Mouse (Mus musculus): ENCODE data around the gene Glg1. TPM values are rescaled to one million over a fixed set of nuclear protein-coding genes. Genes with fewer than 3 reads are reported as not detected.
"Not testable (repeated sequence)": the region's sequence is repeated elsewhere in the genome, so short reads cannot be mapped to it uniquely, and the experiment has no call there.

The Glg1 gene
- polyA plus RNA-seq, 1 experiment from 2014 or later: 94.2 TPM

- not testable (repeated sequence) for H3K27me3 ChIP-seq; H3K4me1 ChIP-seq; ATAC-seq (ENCODE audit: low FRiP score, low read depth); H3K9ac ChIP-seq (replicated peaks); H3K27ac ChIP-seq (replicated peaks); H3K4me3 ChIP-seq; H3K9me3 ChIP-seq; H3K4me2 ChIP-seq (replicated peaks); H3K36me3 ChIP-seq
- 91% methylated on average over 1 of the region's 1 CpGs for WGBS
These were observed 12.2 kb downstream of the Glg1 start for GRCm38 (mm10) chr8:111246864-111247263.

GRCm38 (mm10) chr8:111246287-111246830 lies 12.7 kb downstream of the Glg1 start:
- H3K4me2 ChIP-seq (replicated peaks): no peak overlapping the region
- H3K4me1 ChIP-seq: no peaks in the 10 kb centered on the region
- no peak overlapping the region for H3K27ac ChIP-seq (replicated peaks)
- no peak overlapping the region for H3K4me3 ChIP-seq
- H3K36me3 ChIP-seq: no peaks in the 10 kb centered on the region
- no peak for ATAC-seq (ENCODE audit: low FRiP score, low read depth)
- H3K27me3 ChIP-seq: no peaks in the 10 kb centered on the region
- H3K9me3 ChIP-seq: no peaks in the 10 kb centered on the region
- 88% methylated on average over 4 of the region's 4 CpGs for WGBS
- no peak overlapping the region for H3K9ac ChIP-seq (replicated peaks)

- Histone ChIP-seq H3K27me3 (no peaks in the 10 kb centered on the region), H3K9ac (replicated peaks) (no peak overlapping the region), H3K36me3 (no peaks in the 10 kb centered on the region), H3K27ac (replicated peaks) (no peak overlapping the region), H3K9me3 (no peaks in the 10 kb centered on the region), H3K4me2 (replicated peaks) (no peak overlapping the region), H3K4me1 (no peaks in the 10 kb centered on the region), H3K4me3 (no peak overlapping the region)
- ATAC-seq (ENCODE audit: low FRiP score, low read depth): no peak
- 72% methylated on average over 3 of the region's 3 CpGs for WGBS
These were observed 21.7 kb downstream of the Glg1 start for GRCm38 (mm10) chr8:111237301-111237700.

- H3K27me3 ChIP-seq: no peaks in the 10 kb centered on the region
- no peak overlapping the region for H3K4me3 ChIP-seq
- ATAC-seq (ENCODE audit: low FRiP score, low read depth): no peak
- H3K9ac ChIP-seq (replicated peaks): no peak overlapping the region
- no peaks in the 10 kb centered on the region for H3K36me3 ChIP-seq
- WGBS: 99% methylated on average over 2 of the region's 2 CpGs
- no peaks in the 10 kb centered on the region for H3K4me1 ChIP-seq
- no peak overlapping the region for H3K4me2 ChIP-seq (replicated peaks)
- no peaks in the 10 kb centered on the region for H3K9me3 ChIP-seq
- no peak overlapping the region for H3K27ac ChIP-seq (replicated peaks)
These were observed 25.3 kb downstream of the Glg1 start for GRCm38 (mm10) chr8:111233730-111234129.

GRCm38 (mm10) chr8:111224153-111224552 lies 34.9 kb downstream of the Glg1 start:
- Histone ChIP-seq H3K9me3 (no peaks in the 10 kb centered on the region), H3K27ac (replicated peaks) (no peak overlapping the region), H3K4me2 (replicated peaks) (no peak overlapping the region), H3K27me3 (no peaks in the 10 kb centered on the region), H3K4me3 (no peak overlapping the region), H3K36me3 (no peaks in the 10 kb centered on the region), H3K9ac (replicated peaks) (no peak overlapping the region), H3K4me1 (peaks cover 5% of the 10 kb centered on the region; the same call in 1 of the 2 replicates)
- ATAC-seq (ENCODE audit: low FRiP score, low read depth): no peak
- 86% methylated on average over 5 of the region's 5 CpGs for WGBS

GRCm38 (mm10) chr8:111218107-111218506 lies 40.9 kb downstream of the Glg1 start:
- Histone ChIP-seq H3K4me3 (no peak overlapping the region), H3K4me1 (no peaks in the 10 kb centered on the region), H3K9me3 (no peaks in the 10 kb centered on the region), H3K4me2 (replicated peaks) (no peak overlapping the region), H3K9ac (replicated peaks) (no peak overlapping the region), H3K36me3 (no peaks in the 10 kb centered on the region), H3K27ac (replicated peaks) (no peak overlapping the region), H3K27me3 (no peaks in the 10 kb centered on the region)
- ATAC-seq (ENCODE audit: low FRiP score, low read depth): no peak
- WGBS: 82% methylated on average over 3 of the region's 3 CpGs

- ATAC-seq (ENCODE audit: low FRiP score, low read depth): no peak
- WGBS: 95% methylated on average over 5 of the region's 5 CpGs
- Histone ChIP-seq H3K4me1 (no peaks in the 10 kb centered on the region), H3K9ac (replicated peaks) (no peak overlapping the region), H3K27ac (replicated peaks) (no peak overlapping the region), H3K36me3 (no peaks in the 10 kb centered on the region), H3K9me3 (no peaks in the 10 kb centered on the region), H3K27me3 (no peaks in the 10 kb centered on the region), H3K4me3 (no peak overlapping the region), H3K4me2 (replicated peaks) (no peak overlapping the region)
These were observed 45.6 kb downstream of the Glg1 start for GRCm38 (mm10) chr8:111213406-111213805.

GRCm38 (mm10) chr8:111211180-111211579 lies 47.8 kb downstream of the Glg1 start:
- ATAC-seq (ENCODE audit: low FRiP score, low read depth): no peak
- no peaks in the 10 kb centered on the region for H3K27me3 ChIP-seq
- 95% methylated on average over 2 of the region's 2 CpGs for WGBS
- H3K4me2 ChIP-seq (replicated peaks): no peak overlapping the region
- H3K4me1 ChIP-seq: no peaks in the 10 kb centered on the region
- no peaks in the 10 kb centered on the region for H3K36me3 ChIP-seq
- no peak overlapping the region for H3K4me3 ChIP-seq
- no peak overlapping the region for H3K27ac ChIP-seq (replicated peaks)
- H3K9me3 ChIP-seq: no peaks in the 10 kb centered on the region
- H3K9ac ChIP-seq (replicated peaks): no peak overlapping the region

- Histone ChIP-seq H3K36me3 (no peaks in the 10 kb centered on the region), H3K4me3 (no peak overlapping the region), H3K27ac (replicated peaks) (no peak overlapping the region), H3K4me2 (replicated peaks) (no peak overlapping the region), H3K4me1 (no peaks in the 10 kb centered on the region), H3K9ac (replicated peaks) (no peak overlapping the region), H3K9me3 (no peaks in the 10 kb centered on the region), H3K27me3 (no peaks in the 10 kb centered on the region)
- no peak for ATAC-seq (ENCODE audit: low FRiP score, low read depth)
These were observed 49.1 kb downstream of the Glg1 start for GRCm38 (mm10) chr8:111209874-111210273.

- no peak overlapping the region for H3K4me2 ChIP-seq (replicated peaks)
- no peaks in the 10 kb centered on the region for H3K27me3 ChIP-seq
- WGBS: 92% methylated on average over 6 of the region's 6 CpGs
- H3K9me3 ChIP-seq: no peaks in the 10 kb centered on the region
- no peak for ATAC-seq (ENCODE audit: low FRiP score, low read depth)
- no peak overlapping the region for H3K9ac ChIP-seq (replicated peaks)
- H3K36me3 ChIP-seq: no peaks in the 10 kb centered on the region
- H3K27ac ChIP-seq (replicated peaks): no peak overlapping the region
- no peaks in the 10 kb centered on the region for H3K4me1 ChIP-seq
- H3K4me3 ChIP-seq: no peak overlapping the region
These were observed 52.7 kb downstream of the Glg1 start for GRCm38 (mm10) chr8:111206321-111206720.

GRCm38 (mm10) chr8:111205033-111205432 lies 54.0 kb downstream of the Glg1 start:
- Histone ChIP-seq H3K9me3 (no peaks in the 10 kb centered on the region), H3K4me3 (no peak overlapping the region), H3K9ac (replicated peaks) (no peak overlapping the region), H3K27me3 (no peaks in the 10 kb centered on the region), H3K27ac (replicated peaks) (no peak overlapping the region), H3K36me3 (no peaks in the 10 kb centered on the region), H3K4me2 (replicated peaks) (no peak overlapping the region), H3K4me1 (no peaks in the 10 kb centered on the region)
- 95% methylated on average over 6 of the region's 6 CpGs for WGBS
- ATAC-seq (ENCODE audit: low FRiP score, low read depth): no peak

- Histone ChIP-seq H3K9ac (replicated peaks) (no peak overlapping the region), H3K36me3 (0 out of 2 replicates have a peak, but pooled peaks cover under 1% of the 10 kb centered on the region), H3K4me3 (no peak overlapping the region), H3K9me3 (no peaks in the 10 kb centered on the region), H3K27ac (replicated peaks) (no peak overlapping the region), H3K27me3 (no peaks in the 10 kb centered on the region), H3K4me1 (no peaks in the 10 kb centered on the region), H3K4me2 (replicated peaks) (no peak overlapping the region)
- ATAC-seq (ENCODE audit: low FRiP score, low read depth): no peak
- WGBS: 92% methylated on average over 2 of the region's 2 CpGs
These were observed 55.7 kb downstream of the Glg1 start for GRCm38 (mm10) chr8:111203341-111203740.

GRCm38 (mm10) chr8:111197966-111198365 lies 61.0 kb downstream of the Glg1 start:
- Histone ChIP-seq H3K36me3 (peaks cover 43% of the 10 kb centered on the region), H3K27ac (replicated peaks) (no peak overlapping the region), H3K9me3 (no peaks in the 10 kb centered on the region), H3K4me1 (no peaks in the 10 kb centered on the region), H3K4me3 (no peak overlapping the region), H3K9ac (replicated peaks) (no peak overlapping the region), H3K27me3 (no peaks in the 10 kb centered on the region), H3K4me2 (replicated peaks) (no peak overlapping the region)
- no peak for ATAC-seq (ENCODE audit: low FRiP score, low read depth)
- WGBS: 93% methylated on average over 3 of the region's 3 CpGs

Data from midbrain, embryonic 12.5 days (tissue).